Mouse (Mus musculus): Measurements from ENCODE around the gene Prkar1a. TPM values are rescaled to one million over a fixed set of nuclear protein-coding genes. Genes with fewer than 3 reads are reported as not detected.
A peak's percentile ranks its signal among the peaks of the same experiment; 100 is the strongest.
"Not testable (repeated sequence)": the region's sequence is repeated elsewhere in the genome, so short reads cannot be mapped to it uniquely, and the experiment has no call there.

The Prkar1a gene
- total RNA-seq, 2 experiments from 2014 or later, result 334 to 356 TPM

- no peak for DNase-seq
- intact Hi-C loops (cut with DNase I), result no loop called here
These were observed 7.5 kb upstream of the Prkar1a start for GRCm38 (mm10) chr11:109641498-109642222.

- intact Hi-C loops (cut with DNase I), result no loop called here
- peak; percentile 83 for DNase-seq
These were observed 695 bp upstream of the Prkar1a start for GRCm38 (mm10) chr11:109648510-109648909.

DNA sequence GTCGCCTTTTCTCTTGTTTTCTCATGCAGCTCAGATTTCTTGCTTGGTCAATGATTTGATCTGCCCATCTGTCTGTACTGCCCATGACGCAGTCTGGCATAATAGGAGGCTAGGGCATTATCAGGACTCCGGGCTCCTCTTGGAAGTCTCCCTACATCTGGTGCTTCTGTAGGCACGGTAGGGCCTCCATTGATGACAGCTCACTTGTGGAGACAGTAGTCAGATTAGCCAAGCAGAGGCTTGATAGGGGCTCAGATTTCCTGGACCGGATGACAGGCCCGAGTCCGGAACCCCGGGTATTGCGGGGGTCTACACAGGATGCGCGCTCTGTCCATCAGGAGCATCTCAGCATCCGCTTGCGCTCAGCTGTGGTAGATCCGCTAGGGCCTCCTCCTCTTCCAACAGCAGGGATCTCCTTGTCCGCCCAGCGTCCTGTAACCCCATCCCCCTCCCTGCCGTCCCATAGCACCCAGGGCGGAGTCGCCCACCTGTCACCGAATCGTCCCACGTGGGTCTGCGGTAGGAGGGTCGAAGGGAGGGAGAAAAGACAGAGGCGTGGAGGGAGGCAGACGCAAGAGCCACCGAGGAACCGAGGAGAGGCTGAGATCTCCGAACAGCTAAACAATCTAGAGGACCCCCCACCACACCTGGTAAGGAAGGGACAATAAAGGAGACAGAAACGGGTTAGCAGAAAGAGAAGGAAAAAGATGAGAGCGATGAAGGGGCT lies 933 bp downstream of the Prkar1a start:
- intact Hi-C loops (cut with DNase I), result no loop called here
- DNase-seq, result peak; percentile 87

- peak; percentile 96 for DNase-seq
- intact Hi-C loops (cut with DNase I), result no loop called here
These were observed 1.8 kb downstream of the Prkar1a start for GRCm38 (mm10) chr11:109650788-109651565.

- DNase-seq, result peak; percentile 35
- intact Hi-C loops (cut with DNase I), result no loop called here
These were observed 2.4 kb downstream of the Prkar1a start for GRCm38 (mm10) chr11:109651566-109652024.

DNA sequence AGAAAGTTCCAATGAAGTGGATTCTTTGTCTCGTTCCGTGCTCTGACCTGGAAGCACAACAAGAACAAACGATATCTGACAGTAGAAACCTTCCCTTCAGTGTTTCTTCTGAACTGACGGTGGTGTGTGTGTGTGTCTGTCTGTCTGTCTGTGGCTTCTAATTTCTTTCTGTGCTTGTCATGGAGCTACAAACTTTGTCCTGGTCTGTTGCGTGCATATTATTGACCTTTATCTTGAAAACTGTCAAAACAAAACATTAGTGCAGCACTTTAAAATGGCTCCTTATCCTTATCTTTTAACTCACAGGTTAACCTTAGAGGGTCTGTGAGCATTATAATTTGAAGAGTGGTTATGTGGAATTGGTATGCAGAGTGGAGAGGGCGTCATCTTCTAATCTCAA lies 3.3 kb downstream of the Prkar1a start:
- DNase-seq, result no peak
- intact Hi-C loops (cut with DNase I), result no loop called here

- intact Hi-C loops (cut with DNase I), result no loop called here
- DNase-seq, result no peak
These were observed 4.0 kb downstream of the Prkar1a start for GRCm38 (mm10) chr11:109653201-109653600.

GRCm38 (mm10) chr11:109654581-109654980 lies 5.4 kb downstream of the Prkar1a start:
- intact Hi-C loops (cut with DNase I), result no loop called here

GRCm38 (mm10) chr11:109656232-109656631 lies 7.0 kb downstream of the Prkar1a start:
- intact Hi-C loops (cut with DNase I), result no loop called here
- DNase-seq, result no peak

More at GRCm38 (mm10) chr11:109654581-109654980, 5.4 kb downstream of the Prkar1a start:
- DNase-seq, result no peak

- not testable (repeated sequence) for DNase-seq
- intact Hi-C loops (cut with DNase I), result loop anchor here (10.0 kb wide), 1 partner anchor 614 kb away; no protein-coding TSS in a partner anchor
These were observed 11.3 kb downstream of the Prkar1a start for GRCm38 (mm10) chr11:109660526-109660925.

- intact Hi-C loops (cut with DNase I), result loop anchor here (10.0 kb wide), 1 partner anchor 611 kb away; no protein-coding TSS in a partner anchor
- no peak for DNase-seq
These were observed 15.1 kb downstream of the Prkar1a start for GRCm38 (mm10) chr11:109664293-109664692.

- DNase-seq, result no peak
- intact Hi-C loops (cut with DNase I), result loop anchor here (10.0 kb wide), 1 partner anchor 609 kb away; no protein-coding TSS in a partner anchor
These were observed 16.2 kb downstream of the Prkar1a start for GRCm38 (mm10) chr11:109665424-109665823.

- intact Hi-C loops (cut with DNase I), result loop anchor here (10.0 kb wide), 1 partner anchor 608 kb away; no protein-coding TSS in a partner anchor
- no peak for DNase-seq
These were observed 17.2 kb downstream of the Prkar1a start for GRCm38 (mm10) chr11:109666411-109666810.

DNA sequence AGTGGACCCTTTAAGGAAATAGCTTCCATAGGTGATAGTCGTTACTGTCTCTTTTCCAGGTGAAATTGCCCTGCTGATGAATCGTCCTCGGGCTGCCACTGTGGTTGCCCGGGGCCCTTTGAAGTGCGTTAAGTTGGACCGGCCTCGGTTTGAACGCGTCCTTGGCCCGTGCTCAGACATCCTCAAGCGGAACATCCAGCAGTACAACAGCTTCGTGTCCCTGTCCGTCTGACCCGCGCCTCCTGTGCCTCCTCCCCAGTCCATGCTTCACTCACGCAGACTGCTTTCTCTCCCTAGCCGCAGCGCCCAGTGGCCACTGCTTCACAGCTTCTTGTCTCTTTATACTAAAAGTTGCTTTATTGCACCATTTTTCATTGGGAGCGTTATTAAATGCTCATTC lies 18.2 kb downstream of the Prkar1a start:
- DNase-seq, result no peak
- intact Hi-C loops (cut with DNase I), result loop anchor here (10.0 kb wide), 1 partner anchor 607 kb away; no protein-coding TSS in a partner anchor

GRCm38 (mm10) chr11:109668115-109668725 lies 19.0 kb downstream of the Prkar1a start:
- no peak for DNase-seq
- intact Hi-C loops (cut with DNase I), result loop anchor here (10.0 kb wide), 1 partner anchor 607 kb away; no protein-coding TSS in a partner anchor

GRCm38 (mm10) chr11:109669149-109669708 lies 20.0 kb downstream of the Prkar1a start:
- DNase-seq, result no peak
- intact Hi-C loops (cut with DNase I), result loop anchor here (10.0 kb wide), 1 partner anchor 606 kb away; no protein-coding TSS in a partner anchor

DNA sequence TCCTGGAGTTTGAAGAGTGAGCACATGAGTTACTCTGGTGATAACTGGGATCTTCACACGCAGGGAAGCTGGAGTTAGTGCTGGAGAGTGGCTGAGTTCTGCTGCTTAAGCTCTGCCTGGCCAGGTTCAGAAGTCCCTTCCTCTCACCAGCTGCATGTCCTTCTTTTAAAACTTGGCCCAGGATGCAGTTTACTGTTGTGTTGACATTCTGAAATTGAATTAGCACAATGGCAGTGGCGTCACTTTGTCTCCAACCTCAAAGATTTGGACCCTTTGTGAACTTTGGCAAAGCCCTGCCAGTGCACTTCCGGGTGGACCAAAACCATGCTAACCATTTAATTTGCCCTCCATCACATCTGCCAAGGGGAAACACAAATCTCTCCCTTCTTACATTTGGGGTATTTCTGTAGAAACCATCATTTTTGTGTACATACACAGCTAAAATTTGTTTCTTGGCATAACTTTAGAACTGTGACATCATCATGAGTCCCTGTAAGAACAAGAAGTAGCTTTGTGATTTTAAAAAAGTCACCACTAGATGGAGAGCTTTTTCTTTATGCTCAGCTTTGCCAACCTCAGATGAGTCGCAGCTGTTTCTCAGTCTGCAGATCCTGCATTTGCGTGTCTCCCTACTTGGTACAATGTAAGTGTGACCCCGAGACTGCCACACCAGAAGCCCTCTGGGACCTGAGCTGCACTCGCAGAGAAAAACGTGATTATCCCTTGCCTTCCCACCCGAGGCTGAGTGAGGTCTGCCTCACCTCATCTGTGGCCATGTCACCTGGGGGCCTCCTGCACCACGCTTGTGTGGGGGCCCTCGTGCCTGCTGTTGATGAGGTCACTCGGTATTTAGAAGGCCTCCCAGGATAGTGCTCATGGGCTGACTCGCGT lies 21.1 kb downstream of the Prkar1a start:
- no peak for DNase-seq
- intact Hi-C loops (cut with DNase I), result loop anchor here (2.0 kb wide), 1 partner anchor 191 kb away; no protein-coding TSS in a partner anchor

DNA sequence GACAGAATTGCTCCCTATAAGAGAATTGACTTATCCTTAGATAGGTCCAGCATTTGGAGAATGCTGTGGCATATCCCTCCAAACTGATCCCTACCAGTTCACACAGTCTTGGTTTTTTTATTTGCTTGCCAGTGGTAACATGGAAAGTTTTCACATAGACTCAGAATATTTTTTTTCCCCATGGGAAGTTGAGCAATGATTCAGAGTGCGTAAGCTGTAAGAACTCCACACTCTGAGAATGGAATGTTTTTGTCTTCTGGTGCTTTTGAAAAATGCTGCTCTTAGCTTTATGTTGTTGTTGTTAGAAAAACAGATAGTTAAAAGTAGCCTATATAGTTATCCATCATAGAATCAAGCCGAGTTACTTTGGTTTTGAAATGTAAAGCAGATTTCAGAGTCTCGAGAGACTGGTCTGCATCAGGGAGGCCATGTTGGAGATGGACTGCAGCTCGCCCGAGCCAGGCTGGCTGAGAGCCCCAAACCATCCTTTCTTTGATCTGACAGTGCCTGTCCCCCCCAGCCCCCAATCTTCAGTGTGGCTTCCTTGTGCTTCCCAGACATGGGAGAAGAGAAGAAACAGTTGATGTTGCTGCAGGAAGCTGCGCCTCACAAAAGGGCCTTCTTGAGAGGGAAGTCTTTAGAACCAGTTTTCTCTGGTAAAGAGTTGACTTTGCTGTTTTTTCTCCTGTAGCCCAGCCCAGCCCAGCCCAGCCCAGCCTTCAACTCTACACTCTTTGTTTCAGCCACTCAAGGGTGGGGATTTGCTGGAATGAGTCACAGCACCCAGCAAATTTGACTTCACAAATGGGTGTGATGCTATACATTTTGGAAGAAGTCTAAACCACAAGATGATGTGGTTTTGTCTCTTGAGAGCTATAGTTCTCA lies 22.2 kb downstream of the Prkar1a start:
- intact Hi-C loops (cut with DNase I), result loop anchor here (2.0 kb wide), 1 partner anchor 189 kb away; no protein-coding TSS in a partner anchor

More for the DNA sequence above, 22.2 kb downstream of the Prkar1a start:
- DNase-seq, result no peak

All from left cerebral cortex, postnatal 4 days (tissue).